Mouse (Mus musculus): ENCODE results near the gene Fam222b.
A peak's percentile ranks its signal among the peaks of the same experiment; 100 is the strongest.
"Not testable (repeated sequence)": the region's sequence is repeated elsewhere in the genome, so short reads cannot be mapped to it uniquely, and the experiment has no call there.

The Fam222b gene

GRCm38 (mm10) chr11:78094504-78095143, at the start of gene Fam222b:
Gene Fam222b, plus strand, starts transcription at chr11:78094660.
- peak; percentile 93 for DNase-seq (ENCODE audit: low read depth)

- no peak for DNase-seq (ENCODE audit: low read depth)
Observed at GRCm38 (mm10) chr11:78044758-78045251, 49.7 kb upstream of the Fam222b start.

GRCm38 (mm10) chr11:78048637-78049036, 45.8 kb upstream of the Fam222b start:
- DNase-seq (ENCODE audit: low read depth) = not testable (repeated sequence)

- no peak for DNase-seq (ENCODE audit: low read depth)
Observed at GRCm38 (mm10) chr11:78053078-78053477, 41.4 kb upstream of the Fam222b start.

GRCm38 (mm10) chr11:78056946-78057345, 37.5 kb upstream of the Fam222b start:
- no peak for DNase-seq (ENCODE audit: low read depth)

- DNase-seq (ENCODE audit: low read depth) = peak; percentile 67
Observed at GRCm38 (mm10) chr11:78059833-78060757, 34.4 kb upstream of the Fam222b start.

GRCm38 (mm10) chr11:78062563-78062962, 31.9 kb upstream of the Fam222b start:
- DNase-seq (ENCODE audit: low read depth) = no peak

- DNase-seq (ENCODE audit: low read depth) = no peak
Observed at GRCm38 (mm10) chr11:78065906-78066305, 28.6 kb upstream of the Fam222b start.

GRCm38 (mm10) chr11:78066641-78067040, 27.8 kb upstream of the Fam222b start:
- no peak for DNase-seq (ENCODE audit: low read depth)

- no peak for DNase-seq (ENCODE audit: low read depth)
Observed at GRCm38 (mm10) chr11:78067566-78067965, 26.9 kb upstream of the Fam222b start.

- no peak for DNase-seq (ENCODE audit: low read depth)
Observed at GRCm38 (mm10) chr11:78069130-78069529, 25.3 kb upstream of the Fam222b start.

- no peak for DNase-seq (ENCODE audit: low read depth)
Observed at GRCm38 (mm10) chr11:78069646-78070045, 24.8 kb upstream of the Fam222b start.

- DNase-seq (ENCODE audit: low read depth) = no peak
Observed at GRCm38 (mm10) chr11:78071938-78072337, 22.5 kb upstream of the Fam222b start.

GRCm38 (mm10) chr11:78072425-78073130, 21.9 kb upstream of the Fam222b start:
- DNase-seq (ENCODE audit: low read depth) = no peak

GRCm38 (mm10) chr11:78073577-78074276, 20.7 kb upstream of the Fam222b start:
- DNase-seq (ENCODE audit: low read depth) = no peak

- DNase-seq (ENCODE audit: low read depth) = no peak
Observed at GRCm38 (mm10) chr11:78074277-78074652, 20.2 kb upstream of the Fam222b start.

- DNase-seq (ENCODE audit: low read depth) = no peak
Observed at GRCm38 (mm10) chr11:78074666-78075065, 19.8 kb upstream of the Fam222b start.

- DNase-seq (ENCODE audit: low read depth) = peak; percentile 86
Observed at GRCm38 (mm10) chr11:78079961-78080921, 14.2 kb upstream of the Fam222b start, which contains the start of gene Eral1. Gene Eral1, minus strand, starts transcription at chr11:78080383.

- no peak for DNase-seq (ENCODE audit: low read depth)
Observed at GRCm38 (mm10) chr11:78083595-78083994, 10.9 kb upstream of the Fam222b start.

GRCm38 (mm10) chr11:78086925-78087479, 7.5 kb upstream of the Fam222b start:
- no peak for DNase-seq (ENCODE audit: low read depth)
